Mouse (Mus musculus) megakaryocyte, embryonic 14.5 days (primary cell): ENCODE data around the gene Patl2.

Experiments used
- FLI1 ChIP-seq: IDR thresholded peaks from 2 replicates; pipeline ENCODE4 v1.6.1; 2012; ENCODE audit warnings: low read length, inconsistent platforms, mixed read lengths
- GATA1 ChIP-seq: IDR thresholded peaks from 3 replicates; pipeline ENCODE4 v1.6.1; 2012; ENCODE audit warnings: mixed read lengths, low read length, inconsistent platforms, borderline replicate concordance

DNA sequence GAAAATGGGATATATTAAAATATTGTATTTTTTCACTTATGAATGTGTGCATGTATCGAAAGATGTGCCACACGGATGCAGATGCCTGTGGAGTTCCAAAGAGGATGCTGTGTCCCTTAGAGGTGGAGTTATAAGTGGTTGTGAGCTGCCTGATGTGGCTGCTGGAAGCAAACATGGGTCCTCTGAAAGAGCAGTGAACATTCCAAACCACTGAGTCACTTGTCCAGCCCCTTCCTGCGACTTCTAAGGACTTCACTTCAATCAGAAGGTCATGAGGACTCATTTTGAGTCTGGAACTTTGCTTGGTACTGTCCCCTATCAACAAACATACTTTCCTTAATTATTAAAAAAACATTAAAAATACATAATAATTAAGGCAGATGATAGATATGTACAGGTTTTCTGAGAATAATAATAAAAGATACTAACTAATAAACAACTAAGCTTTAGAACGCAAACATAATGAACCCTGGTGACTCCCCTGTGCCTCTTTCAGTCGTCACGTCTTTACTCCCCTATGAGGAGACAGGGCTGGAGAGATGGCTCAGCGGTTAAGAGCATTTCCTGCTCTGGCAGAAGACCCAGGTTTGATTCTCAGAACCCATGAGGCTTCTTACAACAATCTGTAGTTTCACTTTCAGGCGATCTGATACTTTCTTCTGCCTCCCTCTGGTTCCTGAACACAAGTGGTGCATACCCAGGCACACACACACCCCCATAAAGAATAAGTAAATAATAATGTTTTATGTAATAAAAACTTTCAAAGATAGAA is 5.8 kb downstream of the Patl2 start:
- TF ChIP-seq GATA1 (no peak), FLI1 (no peak)
